Mouse (Mus musculus): ENCODE data around the gene Panx1. TPM values are rescaled to one million over a fixed set of nuclear protein-coding genes. Genes with fewer than 3 reads are reported as not detected.

Panx1 gene
- polyA plus RNA-seq, 1 experiment from 2014 or later, result 37.9 TPM

DNA sequence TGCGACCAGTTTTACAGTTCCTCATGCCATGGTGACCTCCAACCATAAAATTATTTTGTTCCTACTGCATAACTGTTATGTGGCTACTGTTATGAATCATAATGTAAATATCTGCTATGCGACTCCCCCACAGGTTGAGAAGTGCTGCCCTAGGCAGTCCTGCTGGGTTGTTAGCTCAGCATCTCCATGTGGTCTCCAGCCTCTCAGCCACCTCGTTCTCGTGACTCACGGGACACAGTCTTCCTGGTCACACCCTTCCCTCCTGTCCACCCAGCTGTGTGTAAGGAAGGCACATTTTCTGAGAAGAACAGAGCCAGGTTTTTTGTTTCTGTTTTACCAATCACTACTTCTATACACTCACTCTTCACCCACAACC, 26.5 kb downstream of the Panx1 start:
- no peak for ATAC-seq (ENCODE audit: insufficient number of reproducible peaks, low FRiP score, low TSS enrichment, low read depth)
- no peaks in the 10 kb centered on the region for H3K9me3 ChIP-seq
- H3K27ac ChIP-seq, result no peak overlapping the region
- no peaks in the 10 kb centered on the region for H3K27me3 ChIP-seq
- no peak overlapping the region for H3K9ac ChIP-seq
- no peak overlapping the region for H3K4me2 ChIP-seq
- H3K36me3 ChIP-seq, result peaks cover 8% of the 10 kb centered on the region
- 74% methylated on average over 5 of the region's 5 CpGs for WGBS
- H3K4me1 ChIP-seq, result peaks cover 3% of the 10 kb centered on the region; the same call in 1 of the 2 replicates
- no peak overlapping the region for H3K4me3 ChIP-seq

GRCm38 (mm10) chr9:15017791-15018755, 27.2 kb downstream of the Panx1 start:
- no peak for ATAC-seq (ENCODE audit: insufficient number of reproducible peaks, low FRiP score, low TSS enrichment, low read depth)
- 82% methylated on average over 18 of the region's 18 CpGs for WGBS

DNA sequence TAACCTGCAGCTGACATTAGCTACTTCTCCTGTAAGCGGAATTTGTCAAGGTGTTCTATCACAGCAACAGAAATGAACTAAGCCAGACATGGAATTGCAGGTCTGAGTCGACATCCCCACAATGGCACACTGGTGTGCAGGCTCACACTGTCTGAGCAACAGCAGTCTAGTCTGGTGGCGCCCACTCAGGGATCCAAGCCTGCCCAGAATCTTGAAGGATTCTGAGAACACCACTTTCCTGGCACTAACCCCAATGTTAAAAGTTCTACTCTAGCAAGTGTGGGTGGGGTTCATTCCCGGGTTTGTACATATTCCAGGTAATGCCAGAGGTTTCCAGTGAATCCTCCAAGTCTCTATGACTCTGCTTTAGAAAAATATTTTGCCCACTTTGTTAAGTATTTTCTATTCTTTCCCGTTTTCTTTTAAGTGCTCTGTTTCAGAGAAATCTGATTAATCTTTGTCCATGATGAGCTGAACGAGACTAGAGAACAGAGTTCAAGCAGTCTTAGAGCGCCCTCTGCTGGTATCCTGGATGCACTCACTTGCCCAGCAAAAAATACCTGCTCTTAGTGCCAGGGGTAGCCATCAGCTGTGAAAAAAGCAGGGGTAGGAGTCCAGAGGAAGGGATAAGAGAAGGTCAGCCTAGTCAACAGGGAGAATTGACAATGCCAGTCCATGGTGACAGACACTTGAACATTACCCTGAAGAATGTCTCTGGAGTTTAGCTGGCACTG, 29.9 kb downstream of the Panx1 start:
- H3K27me3 ChIP-seq, result no peaks in the 10 kb centered on the region
- no peak overlapping the region for H3K4me2 ChIP-seq
- no peaks in the 10 kb centered on the region for H3K9me3 ChIP-seq
- H3K9ac ChIP-seq, result no peak overlapping the region
- 57% methylated on average over 7 of the region's 7 CpGs for WGBS
- peaks cover 5% of the 10 kb centered on the region; the same call in 1 of the 2 replicates for H3K36me3 ChIP-seq
- no peak for ATAC-seq (ENCODE audit: insufficient number of reproducible peaks, low FRiP score, low TSS enrichment, low read depth)
- H3K4me1 ChIP-seq, result peaks cover 4% of the 10 kb centered on the region; the same call in 1 of the 2 replicates
- H3K4me3 ChIP-seq, result no peak overlapping the region
- no peak overlapping the region for H3K27ac ChIP-seq

More at GRCm38 (mm10) chr9:15017791-15018755, 27.2 kb downstream of the Panx1 start:
- no peak overlapping the region for H3K27ac ChIP-seq
- H3K9ac ChIP-seq, result no peak overlapping the region
- no peaks in the 10 kb centered on the region for H3K9me3 ChIP-seq
- no peak overlapping the region for H3K4me3 ChIP-seq
- H3K36me3 ChIP-seq, result peaks cover 8% of the 10 kb centered on the region
- no peak overlapping the region for H3K4me2 ChIP-seq
- peaks cover 4% of the 10 kb centered on the region; the same call in 1 of the 2 replicates for H3K4me1 ChIP-seq
- no peaks in the 10 kb centered on the region for H3K27me3 ChIP-seq

GRCm38 (mm10) chr9:15007566-15007965, 37.7 kb downstream of the Panx1 start:
- Histone ChIP-seq H3K9me3 (no peaks in the 10 kb centered on the region), H3K27ac (no peak overlapping the region), H3K4me1 (peaks cover 9% of the 10 kb centered on the region), H3K27me3 (no peaks in the 10 kb centered on the region), H3K9ac (no peak overlapping the region), H3K4me3 (no peak overlapping the region), H3K36me3 (peaks cover 22% of the 10 kb centered on the region), H3K4me2 (no peak overlapping the region)
- ATAC-seq (ENCODE audit: insufficient number of reproducible peaks, low FRiP score, low TSS enrichment, low read depth), result no peak
- 93% methylated on average over 14 of the region's 14 CpGs for WGBS

- Histone ChIP-seq H3K4me1 (peaks cover 9% of the 10 kb centered on the region), H3K27ac (no peak overlapping the region), H3K9me3 (no peaks in the 10 kb centered on the region), H3K27me3 (no peaks in the 10 kb centered on the region), H3K4me2 (no peak overlapping the region), H3K9ac (no peak overlapping the region), H3K36me3 (peaks cover 28% of the 10 kb centered on the region), H3K4me3 (no peak overlapping the region)
- no peak for ATAC-seq (ENCODE audit: insufficient number of reproducible peaks, low FRiP score, low TSS enrichment, low read depth)
- 56% methylated on average over 9 of the region's 9 CpGs for WGBS
Observed at GRCm38 (mm10) chr9:15004298-15004685, 41.0 kb downstream of the Panx1 start.

DNA sequence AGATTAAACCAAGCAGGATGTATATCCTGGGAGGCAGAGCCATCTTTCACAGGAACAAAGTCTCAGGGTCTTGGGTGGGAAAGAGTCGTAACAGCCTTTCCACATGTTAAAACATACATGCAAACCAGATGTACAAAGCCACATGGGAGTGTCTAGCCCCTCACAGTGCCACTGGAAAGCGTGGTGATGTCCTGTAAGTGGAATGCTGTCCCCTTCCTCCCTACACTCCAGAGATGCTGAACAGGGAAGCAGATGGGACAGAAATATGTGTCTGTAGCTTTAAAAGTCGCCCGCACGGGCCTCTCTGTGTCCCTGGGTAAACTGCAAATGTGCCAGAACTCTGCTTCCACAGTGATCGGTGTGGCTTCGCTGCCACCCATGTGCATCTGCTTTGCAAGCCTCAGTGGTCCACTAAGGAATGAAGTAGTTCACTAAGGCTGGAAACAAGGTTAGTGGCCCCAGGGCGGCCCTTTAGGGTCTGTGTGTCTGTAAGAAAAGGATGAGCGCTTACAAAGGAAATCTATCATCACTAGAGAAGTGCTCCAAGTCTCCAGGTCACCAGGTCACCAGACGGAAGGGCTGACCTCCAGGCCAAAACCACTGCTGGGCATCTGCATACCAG, 41.5 kb downstream of the Panx1 start:
- Histone ChIP-seq H3K4me3 (no peak overlapping the region), H3K36me3 (peaks cover 26% of the 10 kb centered on the region), H3K27me3 (no peaks in the 10 kb centered on the region), H3K9ac (no peak overlapping the region), H3K27ac (no peak overlapping the region), H3K9me3 (no peaks in the 10 kb centered on the region), H3K4me1 (peaks cover 9% of the 10 kb centered on the region), H3K4me2 (no peak overlapping the region)
- WGBS, result 26% methylated on average over 10 of the region's 10 CpGs
- ATAC-seq (ENCODE audit: insufficient number of reproducible peaks, low FRiP score, low TSS enrichment, low read depth), result no peak

DNA sequence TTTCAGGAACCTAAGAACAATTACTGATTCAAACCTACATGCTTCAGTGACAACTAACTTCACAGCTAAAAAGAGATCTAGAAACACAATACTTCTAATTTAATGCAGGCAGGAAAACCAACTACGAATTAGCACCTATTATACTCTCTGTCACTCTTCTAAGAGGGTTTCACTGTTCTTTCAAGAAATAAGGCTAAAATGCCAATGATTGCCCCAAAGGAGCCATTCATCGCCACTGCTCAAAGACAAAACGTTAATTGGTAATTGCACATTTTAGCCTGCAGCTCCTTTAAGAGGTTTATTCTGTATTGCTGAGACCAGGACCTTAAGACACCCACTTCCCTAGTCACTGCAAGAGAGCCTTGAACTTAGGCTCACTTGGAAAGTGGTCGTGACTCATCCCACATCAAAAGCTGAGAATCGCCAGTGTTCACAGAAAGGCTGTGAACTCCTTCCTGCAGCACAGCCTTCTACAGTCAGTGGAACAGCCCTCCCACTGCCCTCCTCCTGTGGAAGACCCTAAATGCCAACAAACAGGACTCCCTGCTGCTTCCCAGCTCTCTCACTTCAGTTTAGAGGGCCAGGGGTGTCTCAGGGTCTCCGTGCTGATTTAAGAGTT, 42.2 kb downstream of the Panx1 start:
- ATAC-seq (ENCODE audit: insufficient number of reproducible peaks, low FRiP score, low TSS enrichment, low read depth), result no peak
- H3K9ac ChIP-seq, result no peak overlapping the region
- peaks cover 9% of the 10 kb centered on the region for H3K4me1 ChIP-seq
- no peak overlapping the region for H3K4me3 ChIP-seq
- WGBS, result 53% methylated on average over 6 of the region's 6 CpGs
- H3K4me2 ChIP-seq, result no peak overlapping the region
- H3K9me3 ChIP-seq, result no peaks in the 10 kb centered on the region
- no peak overlapping the region for H3K27ac ChIP-seq
- peaks cover 23% of the 10 kb centered on the region for H3K36me3 ChIP-seq
- no peaks in the 10 kb centered on the region for H3K27me3 ChIP-seq

- ATAC-seq (ENCODE audit: insufficient number of reproducible peaks, low FRiP score, low TSS enrichment, low read depth), result no peak
- H3K9me3 ChIP-seq, result no peaks in the 10 kb centered on the region
- peaks cover 3% of the 10 kb centered on the region for H3K4me1 ChIP-seq
- H3K4me2 ChIP-seq, result no peak overlapping the region
- H3K27me3 ChIP-seq, result no peaks in the 10 kb centered on the region
- H3K9ac ChIP-seq, result no peak overlapping the region
- 84% methylated on average over 9 of the region's 9 CpGs for WGBS
- H3K36me3 ChIP-seq, result peaks cover 6% of the 10 kb centered on the region; the same call in 1 of the 2 replicates
- H3K4me3 ChIP-seq, result no peak overlapping the region
- no peak overlapping the region for H3K27ac ChIP-seq
Observed at GRCm38 (mm10) chr9:14998790-14999189, 46.5 kb downstream of the Panx1 start.

DNA sequence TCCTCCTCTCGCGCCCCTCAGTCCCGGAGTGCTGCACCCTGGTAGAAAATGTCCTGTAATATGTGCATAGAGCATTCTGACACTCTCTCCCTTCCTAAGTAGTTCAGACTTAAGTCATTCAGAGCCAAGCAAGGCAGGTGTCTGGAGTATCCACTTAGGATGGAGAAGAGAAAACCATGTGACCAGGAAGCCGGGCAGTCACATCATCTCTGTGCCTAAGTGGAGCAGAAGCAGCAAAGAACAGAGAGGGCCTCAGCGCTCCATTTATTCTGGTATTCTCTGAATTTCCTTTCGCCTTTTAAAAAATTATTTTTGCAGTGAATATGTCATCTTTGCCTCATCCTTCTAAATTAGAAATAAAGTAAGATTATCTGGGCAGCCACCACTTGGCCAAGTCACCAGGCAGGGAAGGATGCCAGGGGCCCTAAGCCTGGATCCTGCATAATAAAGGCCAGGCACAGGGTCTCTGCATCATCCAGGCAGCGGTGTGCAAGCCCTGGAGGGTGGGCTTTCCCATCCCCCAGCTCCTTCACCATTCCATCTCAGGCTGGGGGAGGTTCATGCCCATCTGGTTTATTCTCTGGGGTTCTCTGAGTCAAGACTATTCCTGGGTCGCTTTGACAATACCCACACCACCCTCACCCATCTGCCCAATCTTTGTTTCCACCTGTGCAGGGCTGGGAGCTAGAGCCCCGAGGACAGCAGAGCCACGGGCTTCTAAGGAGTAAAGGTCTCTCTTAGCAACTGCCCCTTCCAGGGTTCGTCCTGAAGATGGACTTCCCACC, 47.8 kb downstream of the Panx1 start:
- no peak overlapping the region for H3K27ac ChIP-seq
- 76% methylated on average over 11 of the region's 11 CpGs for WGBS
- H3K9me3 ChIP-seq, result no peaks in the 10 kb centered on the region
- H3K36me3 ChIP-seq, result peaks cover 6% of the 10 kb centered on the region; the same call in 1 of the 2 replicates
- H3K27me3 ChIP-seq, result no peaks in the 10 kb centered on the region
- H3K4me1 ChIP-seq, result no peaks in the 10 kb centered on the region
- no peak overlapping the region for H3K4me2 ChIP-seq
- no peak for ATAC-seq (ENCODE audit: insufficient number of reproducible peaks, low FRiP score, low TSS enrichment, low read depth)
- H3K9ac ChIP-seq, result no peak overlapping the region
- H3K4me3 ChIP-seq, result no peak overlapping the region

DNA sequence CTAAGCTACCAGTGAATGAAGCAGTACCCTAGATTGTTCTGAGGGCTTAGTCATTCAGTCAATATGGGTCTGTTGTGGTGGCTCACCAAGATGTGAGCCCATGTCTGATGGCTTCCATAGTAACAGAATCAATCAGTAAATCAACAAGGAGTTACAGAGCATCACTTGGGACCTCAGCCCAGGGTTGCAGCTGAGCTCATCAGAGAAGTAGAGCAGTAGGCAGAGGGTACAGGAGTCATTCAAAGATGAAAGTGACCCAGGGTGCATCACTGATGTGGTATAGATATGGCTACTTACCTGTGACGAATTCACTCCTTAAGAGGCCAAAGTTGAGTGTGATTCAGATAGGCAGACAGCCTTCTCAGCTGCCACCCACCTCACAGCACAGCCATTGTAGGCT, 49.8 kb downstream of the Panx1 start:
- Histone ChIP-seq H3K4me2 (no peak overlapping the region), H3K9ac (no peak overlapping the region), H3K27me3 (no peaks in the 10 kb centered on the region), H3K4me1 (no peaks in the 10 kb centered on the region), H3K4me3 (no peak overlapping the region), H3K36me3 (no peaks in the 10 kb centered on the region), H3K27ac (no peak overlapping the region), H3K9me3 (no peaks in the 10 kb centered on the region)
- no peak for ATAC-seq (ENCODE audit: insufficient number of reproducible peaks, low FRiP score, low TSS enrichment, low read depth)
- WGBS, result 91% methylated on average over 1 of the region's 1 CpGs
